In genomic region chr3:18778481-18778880, GRCm38 (mm10) we compare ENCODE assay signal across 18 mouse cellular contexts.
DNase-seq lines count a peak whose midpoint lies in the region; ATAC-seq and TF ChIP-seq lines count a peak whose summit lies in the region.
"Had no signal": no experiment of that assay in that cellular context is flagged by ENCODE, and none has a peak within 500 bp of the region (broad histone marks: within the 10 kb centered on the region; RNA-seq: fewer than 3 reads in every experiment).

No protein-coding gene starts in this region.

- H3K36me3 ChIP-seq in kidney, postnatal 0 days (ENCODE audit: insufficient read depth, low read length): no peaks in the 10 kb centered on the region
- H3K36me3 ChIP-seq: midbrain, embryonic 10.5 days had no signal

- H3K27ac ChIP-seq in kidney, postnatal 0 days: no peak overlapping the region
- H3K27ac ChIP-seq: midbrain, embryonic 10.5 days had no signal

- no peak for ATAC-seq in kidney, postnatal 0 days (replicated peaks; ENCODE audit: low FRiP score, low read depth)
- no peak for ATAC-seq in erythroblast, adult 5-6 weeks (replicated peaks; ENCODE audit: low FRiP score, poor library complexity, severe bottlenecking)

- no peaks in the 10 kb centered on the region for H3K27me3 ChIP-seq in kidney, postnatal 0 days (ENCODE audit: insufficient read depth, low read length)

- no peaks in the 10 kb centered on the region for H3K4me1 ChIP-seq in kidney, postnatal 0 days (replicated peaks; ENCODE audit: insufficient read depth, low read length)
- H3K4me1 ChIP-seq: midbrain, embryonic 10.5 days had no signal

- no peak overlapping the region for H3K4me3 ChIP-seq in kidney, postnatal 0 days (replicated peaks; ENCODE audit: low read depth, low read length)
- H3K4me3 ChIP-seq: midbrain, embryonic 10.5 days had no signal

- H3K4me2 ChIP-seq in kidney, postnatal 0 days (ENCODE audit: low read length): no peak overlapping the region

- TF ChIP-seq CTCF in kidney, postnatal 0 days (IDR thresholded peaks at IDR 0.05; ENCODE audit: low read depth): no peak

- H3K9me3 ChIP-seq in kidney, postnatal 0 days (replicated peaks; ENCODE audit: low read length): no peaks in the 10 kb centered on the region

- peak; percentile 17 to 40 for DNase-seq in heart, adult 18-20 months
- no peak for DNase-seq in heart, postnatal 4 days
- peak; percentile 8 for DNase-seq in kidney, postnatal 0 days (ENCODE audit: low spot score)
- DNase-seq in kidney, postnatal 4 days: no peak
- DNase-seq in embryo, embryonic 10 days (ENCODE audit: low spot score): peak; percentile 52
- peak; percentile 52 for DNase-seq in mesoderm, embryonic 11.5 days (ENCODE audit: low read depth, low spot score)
- DNase-seq in ovary, adult 18-20 months (ENCODE audit: low spot score): no peak
- DNase-seq: adrenal gland, postnatal 14 days; cerebellum, adult 8-10 months; gastrocnemius, postnatal 14 days; kidney, adult 9 months; layer of hippocampus, postnatal 36 days; left cerebral cortex, postnatal 4 days; lung, adult 18-20 months; spleen, adult 18-20 months; thymus, adult 18-20 months had no signal

- H3K9ac ChIP-seq in kidney, postnatal 0 days (ENCODE audit: low read depth, low read length): no peak overlapping the region

- WGBS in kidney, postnatal 0 days: 48% methylated on average over 1 of the region's 1 CpGs

Comparison
In these comparisons a context has a peak if more than half of its experiments do, and no peak if none do; other contexts are left out.
1. DNase-seq: peak in heart, adult 18-20 months (2 of 2), kidney, postnatal 0 days (single experiment), embryo, embryonic 10 days (single experiment) and mesoderm, embryonic 11.5 days (single experiment); none in heart, postnatal 4 days (single experiment), kidney, postnatal 4 days (0 of 2) and ovary, adult 18-20 months (single experiment).